Mouse (Mus musculus) heart, adult 2 months (tissue): ENCODE data around the gene Zfp202.

Experiments used
- CTCF ChIP-seq: fragments of 200-600 bp; IDR thresholded peaks from 2 replicates; pipeline ENCODE4 v1.8.1; 2022; ENCODE audit warnings: antibody characterized with exemption, mild to moderate bottlenecking, moderate library complexity
- EP300 ChIP-seq: fragments of 200-500 bp; IDR thresholded peaks from 2 replicates; pipeline ENCODE4 v1.6.1; 2011; ENCODE audit warnings: low read depth, low read length, control low read depth; ENCODE audit not compliant: insufficient read depth
- POLR2A ChIP-seq: fragments of 200-500 bp; IDR thresholded peaks from 2 replicates; pipeline ENCODE4 v1.6.1; 2011; ENCODE audit warnings: mild to moderate bottlenecking, low read depth, low read length, control low read depth; ENCODE audit not compliant: insufficient read depth

DNA sequence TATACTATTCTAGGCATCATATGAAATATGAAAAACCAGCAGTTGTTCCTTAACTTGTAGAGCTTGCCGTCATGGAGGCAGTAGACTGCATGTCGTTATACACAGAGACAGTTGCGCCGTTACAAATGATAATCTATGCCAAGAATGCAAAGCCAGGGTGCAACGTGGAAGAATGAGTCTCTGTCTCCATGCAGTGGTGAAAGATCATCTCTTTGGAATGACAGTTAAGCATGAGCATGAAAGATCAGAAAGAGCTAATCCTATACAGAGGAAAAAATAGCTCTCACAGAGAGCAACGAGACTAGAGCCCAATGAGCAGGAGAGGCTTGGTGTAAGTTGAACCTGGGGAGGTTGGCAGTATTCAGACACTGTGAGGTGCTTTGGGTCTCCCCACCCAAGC lies 54.6 kb downstream of the Zfp202 start:
- TF ChIP-seq CTCF (no peak), POLR2A (no peak), EP300 (no peak)
